Mouse (Mus musculus): ENCODE measurements around the gene Abi2.

DNA sequence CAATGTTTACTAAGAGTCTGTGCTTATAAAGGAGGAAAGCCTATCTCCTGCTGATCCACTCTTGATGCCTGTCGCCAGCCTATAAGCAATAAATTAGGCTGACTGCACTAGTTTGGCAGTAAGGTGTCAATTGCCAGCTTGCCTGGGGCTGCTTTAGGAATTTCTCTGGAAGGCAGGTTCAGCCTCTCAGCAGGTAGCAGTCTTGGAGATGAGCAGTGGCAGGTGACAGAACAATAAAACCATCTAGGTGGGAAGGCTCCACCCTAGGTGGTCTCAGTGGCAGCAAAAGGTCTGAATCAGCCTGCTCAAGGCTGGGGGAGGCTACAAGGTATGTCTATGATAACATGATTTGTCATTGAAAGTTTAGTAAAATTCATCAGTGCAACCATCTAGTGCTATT lies 23.1 kb downstream of the Abi2 start:
- no peak for TF ChIP-seq POLR2A (IDR thresholded peaks at IDR 0.05; ENCODE audit: low read depth, low read length)
- TF ChIP-seq CTCF (IDR thresholded peaks at IDR 0.05; ENCODE audit: extremely low read depth, insufficient read depth, insufficient read length, insufficient replicate concordance), result no peak
